Mouse (Mus musculus) hindbrain, embryonic 11.5 days (tissue): ENCODE measurements at regions not wholly inside any gene's neighbourhood (a gene's known extent, or its start where the extent isn't known, plus 50 kb on each side); places are given as distances from the start of the nearest gene placed in this dataset.
A peak's percentile ranks its signal among the peaks of the same experiment; 100 is the strongest.

Experiments used
- ATAC-seq: fragments of 200-750 bp; cut with Nextera tagmentation; 2 replicates; pipeline ENCODE4 v1.8.0; 2017; ENCODE audit warnings: mild to moderate bottlenecking, moderate TSS enrichment, moderate library complexity; ENCODE audit not compliant: low FRiP score
- DNase-seq: peaks from one replicate; pipeline ENCODE4 v3.0.0-alpha.2; 2015; ENCODE audit warnings: low spot score
- H3K27ac ChIP-seq: fragments of 300-500 bp; sonication (generic); 2 replicates; pipeline ENCODE4 v1.5.1; 2014; ENCODE audit warnings: mild to moderate bottlenecking, low read depth, low read length
- H3K27me3 ChIP-seq: fragments of 300-500 bp; sonication (generic); 2 replicates; pipeline ENCODE4 v1.6.1; 2014; ENCODE audit warnings: mild to moderate bottlenecking, low read length, moderate library complexity, mixed read lengths; ENCODE audit not compliant: control insufficient read depth, insufficient read depth
- H3K36me3 ChIP-seq: fragments of 300-500 bp; sonication (generic); 2 replicates; pipeline ENCODE4 v1.6.1; 2014; ENCODE audit warnings: mild to moderate bottlenecking, low read length, moderate library complexity, mixed read lengths; ENCODE audit not compliant: control insufficient read depth, insufficient read depth
- H3K4me1 ChIP-seq: fragments of 300-500 bp; sonication (generic); replicated peaks from 2 replicates; pipeline ENCODE4 v1.6.1; 2014; ENCODE audit warnings: low read length, mixed read lengths; ENCODE audit not compliant: control insufficient read depth, insufficient read depth
- H3K4me2 ChIP-seq: fragments of 300-500 bp; sonication (generic); replicated peaks from 2 replicates; pipeline ENCODE4 v1.6.1; 2014; ENCODE audit warnings: mild to moderate bottlenecking, low read depth, low read length
- H3K4me3 ChIP-seq: fragments of 300-500 bp; sonication (generic); 2 replicates; pipeline ENCODE4 v1.5.1; 2014; ENCODE audit warnings: low read depth, low read length
- H3K9ac ChIP-seq: fragments of 300-500 bp; sonication (generic); 2 replicates; pipeline ENCODE4 v1.6.1; 2014; ENCODE audit warnings: low read depth, low read length
- H3K9me3 ChIP-seq: fragments of 300-500 bp; sonication (generic); 2 replicates; pipeline ENCODE4 v1.6.1; 2016; ENCODE audit warnings: low read length; ENCODE audit not compliant: control insufficient read depth
- WGBS: fragments of 180-500 bp; shearing (Covaris S2); extraction: QIAGEN DNeasy Blood & Tissue Kit; methylation state at CpG from one replicate; pipeline ENCODE4 v1.1.7; 2014; 5-methylcytosine and 5-hydroxymethylcytosine counted together

DNA sequence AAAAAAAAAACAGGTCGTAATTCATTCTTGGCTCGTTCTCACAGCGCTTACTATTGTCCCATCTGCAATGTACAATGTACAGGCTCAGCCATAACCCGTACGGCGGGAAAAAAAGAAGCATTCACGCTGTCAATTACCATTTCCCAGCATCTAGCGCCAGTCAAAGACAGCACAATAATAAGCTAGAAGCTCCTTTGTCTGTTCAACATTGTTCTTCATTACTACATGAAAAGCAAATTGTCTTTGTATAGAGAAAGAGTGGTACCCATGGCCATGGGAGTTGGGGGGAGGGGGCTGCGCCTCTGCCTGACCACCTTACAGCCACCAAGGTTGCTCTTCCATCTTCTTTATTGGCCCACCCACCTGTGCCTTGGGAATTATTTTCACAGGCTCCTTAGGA, 99.7 kb upstream of the Id4 start:
- Histone ChIP-seq H3K4me1 (peaks cover 10% of the 10 kb centered on the region), H3K9ac (no peak overlapping the region), H3K4me2 (no peak overlapping the region), H3K4me3 (no peak overlapping the region), H3K9me3 (no peaks in the 10 kb centered on the region), H3K27me3 (no peaks in the 10 kb centered on the region), H3K36me3 (no peaks in the 10 kb centered on the region), H3K27ac (no peak overlapping the region)
- 35% methylated on average over 9 of the region's 9 CpGs for WGBS
- ATAC-seq (peak; percentile 83; the same call in 1 of the 2 replicates), DNase-seq (peak; percentile 53)

DNA sequence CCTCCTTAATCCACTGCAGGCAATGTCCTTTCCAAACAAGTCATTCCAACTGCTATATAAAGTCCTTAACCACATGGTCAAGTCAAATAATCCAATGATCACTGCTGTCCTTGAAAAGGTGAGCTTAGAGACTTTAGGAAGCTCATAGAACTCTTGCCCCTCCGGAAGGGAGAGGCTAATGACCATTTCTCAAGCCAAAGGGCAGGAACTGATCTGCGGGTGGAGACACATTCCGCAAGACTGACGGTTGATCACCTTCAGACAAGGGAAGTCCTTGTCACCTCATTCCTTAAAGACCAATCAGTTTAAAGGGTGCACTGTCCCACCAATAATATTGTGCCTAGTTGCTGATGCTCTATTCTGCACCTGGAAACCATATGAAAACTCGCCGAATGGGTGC, 96.4 kb upstream of the Id4 start:
- no peaks in the 10 kb centered on the region for H3K27me3 ChIP-seq
- no peaks in the 10 kb centered on the region for H3K9me3 ChIP-seq
- H3K4me2 ChIP-seq = no peak overlapping the region
- no peak overlapping the region for H3K27ac ChIP-seq
- ATAC-seq (no peak), DNase-seq (no peak)
- no peak overlapping the region for H3K9ac ChIP-seq
- WGBS = 96% methylated on average over 6 of the region's 6 CpGs
- peaks cover 4% of the 10 kb centered on the region; the same call in 1 of the 2 replicates for H3K4me1 ChIP-seq
- H3K36me3 ChIP-seq = no peaks in the 10 kb centered on the region
- H3K4me3 ChIP-seq = no peak overlapping the region

- H3K27me3 ChIP-seq = no peaks in the 10 kb centered on the region
- DNase-seq (no peak), ATAC-seq (no peak)
- no peak overlapping the region for H3K4me3 ChIP-seq
- no peak overlapping the region for H3K9ac ChIP-seq
- 96% methylated on average over 1 of the region's 1 CpGs for WGBS
- H3K9me3 ChIP-seq = no peaks in the 10 kb centered on the region
- H3K4me1 ChIP-seq = 0 out of 2 replicates have a peak, but pooled peaks cover 2% of the 10 kb centered on the region
- no peak overlapping the region for H3K27ac ChIP-seq
- H3K36me3 ChIP-seq = no peaks in the 10 kb centered on the region
- H3K4me2 ChIP-seq = no peak overlapping the region
Measured at GRCm38 (mm10) chr13:48165838-48166237, 95.2 kb upstream of the Id4 start.

- 47% methylated on average over 8 of the region's 8 CpGs for WGBS
- ATAC-seq = no peak
- Histone ChIP-seq H3K27me3 (no peaks in the 10 kb centered on the region), H3K4me1 (peaks cover 7% of the 10 kb centered on the region), H3K4me2 (no peak overlapping the region), H3K9me3 (no peaks in the 10 kb centered on the region), H3K4me3 (no peak overlapping the region), H3K36me3 (no peaks in the 10 kb centered on the region), H3K9ac (no peak overlapping the region), H3K27ac (no peak overlapping the region)
- no peak for DNase-seq
Measured at GRCm38 (mm10) chr13:48167976-48168375, 93.1 kb upstream of the Id4 start.

GRCm38 (mm10) chr13:48171309-48171953, 89.6 kb upstream of the Id4 start:
- Histone ChIP-seq H3K4me3 (no peak overlapping the region; the same call in 1 of the 2 replicates), H3K4me2 (0 out of 2 replicates have a peak overlapping the region, but pooled peaks have one; percentile 6), H3K27me3 (no peaks in the 10 kb centered on the region), H3K36me3 (no peaks in the 10 kb centered on the region), H3K27ac (peak overlapping the region; percentile 58; the same call in 1 of the 2 replicates), H3K9me3 (no peaks in the 10 kb centered on the region), H3K9ac (peak overlapping the region; percentile 12; the same call in 1 of the 2 replicates), H3K4me1 (peaks cover 7% of the 10 kb centered on the region)
- peak; percentile 73 for ATAC-seq
- peak; percentile 54 for DNase-seq
- 22% methylated on average over 16 of the region's 16 CpGs for WGBS

GRCm38 (mm10) chr13:48171994-48172393, 89.0 kb upstream of the Id4 start:
- no peak overlapping the region for H3K4me2 ChIP-seq

DNA sequence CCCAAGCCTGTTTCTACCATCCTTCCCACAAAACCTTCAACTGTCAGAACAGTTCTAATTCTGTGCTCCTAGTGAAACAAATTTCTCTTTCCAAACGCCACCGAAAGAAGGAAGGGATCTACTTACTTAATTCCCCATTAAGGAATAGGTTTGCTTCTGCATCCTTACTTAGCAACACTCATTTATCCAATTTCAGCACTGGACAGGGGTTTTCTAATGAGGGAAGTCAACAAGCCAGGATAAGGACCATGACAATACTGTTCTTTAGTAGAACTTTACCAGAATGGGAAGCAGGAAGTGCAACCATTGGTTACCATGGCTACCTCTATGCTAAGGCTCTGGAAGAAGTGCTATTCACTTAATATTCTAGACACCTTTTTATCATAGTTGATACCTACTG, 68.6 kb upstream of the Id4 start:
- Histone ChIP-seq H3K9ac (no peak overlapping the region), H3K36me3 (no peaks in the 10 kb centered on the region), H3K4me1 (no peaks in the 10 kb centered on the region), H3K4me2 (no peak overlapping the region), H3K27ac (no peak overlapping the region), H3K4me3 (no peak overlapping the region), H3K27me3 (no peaks in the 10 kb centered on the region), H3K9me3 (no peaks in the 10 kb centered on the region)
- DNase-seq (no peak), ATAC-seq (no peak)
- 92% methylated on average over 2 of the region's 2 CpGs for WGBS

More at GRCm38 (mm10) chr13:48171994-48172393, 89.0 kb upstream of the Id4 start:
- Histone ChIP-seq H3K36me3 (no peaks in the 10 kb centered on the region), H3K27ac (peak overlapping the region; percentile 56), H3K9me3 (no peaks in the 10 kb centered on the region), H3K9ac (peak overlapping the region; percentile 12; the same call in 1 of the 2 replicates), H3K4me3 (no peak overlapping the region), H3K27me3 (no peaks in the 10 kb centered on the region), H3K4me1 (peaks cover 7% of the 10 kb centered on the region)
- DNase-seq = no peak
- no peak for ATAC-seq
- 38% methylated on average over 3 of the region's 3 CpGs for WGBS

GRCm38 (mm10) chr13:48193942-48194341, 67.1 kb upstream of the Id4 start:
- Histone ChIP-seq H3K27ac (no peak overlapping the region), H3K4me1 (no peaks in the 10 kb centered on the region), H3K4me3 (no peak overlapping the region), H3K4me2 (no peak overlapping the region), H3K36me3 (no peaks in the 10 kb centered on the region), H3K9ac (no peak overlapping the region), H3K9me3 (no peaks in the 10 kb centered on the region), H3K27me3 (no peaks in the 10 kb centered on the region)
- WGBS = 89% methylated on average over 5 of the region's 5 CpGs
- ATAC-seq (no peak), DNase-seq (no peak)

DNA sequence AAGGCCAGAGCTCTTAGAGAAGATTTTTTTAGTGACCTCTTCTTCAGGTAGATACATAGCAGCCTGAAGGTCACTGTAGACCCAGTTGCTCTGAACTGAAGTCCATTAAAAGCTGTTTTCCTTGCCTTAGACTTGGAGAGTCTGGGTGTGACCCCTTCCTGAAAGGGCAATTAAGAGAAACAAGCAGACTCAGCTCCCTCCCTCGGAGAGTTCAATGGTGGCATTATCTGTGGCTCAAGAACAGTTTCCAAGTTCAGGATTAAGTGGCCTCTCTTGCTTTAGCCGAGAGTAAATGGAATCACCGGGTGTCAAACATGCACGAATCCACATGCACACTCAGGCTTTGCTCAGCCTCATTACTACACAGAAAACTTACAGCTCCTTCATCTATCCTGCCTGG, 53.2 kb upstream of the Id4 start:
- Histone ChIP-seq H3K9me3 (no peaks in the 10 kb centered on the region), H3K4me3 (no peak overlapping the region), H3K27me3 (no peaks in the 10 kb centered on the region), H3K4me1 (no peaks in the 10 kb centered on the region), H3K4me2 (no peak overlapping the region), H3K36me3 (no peaks in the 10 kb centered on the region), H3K27ac (no peak overlapping the region), H3K9ac (no peak overlapping the region)
- DNase-seq = no peak
- WGBS = 70% methylated on average over 4 of the region's 4 CpGs
- no peak for ATAC-seq
